Mouse (Mus musculus): ENCODE measurements around the gene Dip2a. TPM values are rescaled to one million over a fixed set of nuclear protein-coding genes. Genes with fewer than 3 reads are reported as not detected.

The Dip2a gene
- polyA plus RNA-seq, 1 experiment from 2014 or later, result 9.0 TPM

- Histone ChIP-seq H3K4me2 (ENCODE audit: low read depth, low read length) (no peak overlapping the region), H3K9me3 (replicated peaks; ENCODE audit: control insufficient read depth, low read length) (no peaks in the 10 kb centered on the region), H3K4me3 (ENCODE audit: low read length) (no peak overlapping the region), H3K36me3 (ENCODE audit: control insufficient read depth, insufficient read depth) (peaks cover 47% of the 10 kb centered on the region), H3K9ac (ENCODE audit: low read length) (no peak overlapping the region), H3K27me3 (ENCODE audit: control insufficient read depth, insufficient read depth, low read length) (no peaks in the 10 kb centered on the region), H3K4me1 (ENCODE audit: control insufficient read depth, insufficient read depth, low read length) (no peaks in the 10 kb centered on the region), H3K27ac (ENCODE audit: low read length) (no peak overlapping the region)
- 85% methylated on average over 5 of the region's 5 CpGs for whole genome bisulfite sequencing
- ATAC-seq (replicated peaks; ENCODE audit: extremely low read depth, insufficient read depth, low FRiP score), result no peak
Measured at GRCm38 (mm10) chr10:76289052-76289451, 56.0 kb downstream of the Dip2a start.

- Histone ChIP-seq H3K9me3 (replicated peaks; ENCODE audit: control insufficient read depth, low read length) (no peaks in the 10 kb centered on the region), H3K4me2 (ENCODE audit: low read depth, low read length) (no peak overlapping the region), H3K27me3 (ENCODE audit: control insufficient read depth, insufficient read depth, low read length) (no peaks in the 10 kb centered on the region), H3K4me3 (ENCODE audit: low read length) (no peak overlapping the region), H3K36me3 (ENCODE audit: control insufficient read depth, insufficient read depth) (peaks cover 44% of the 10 kb centered on the region), H3K27ac (ENCODE audit: low read length) (no peak overlapping the region), H3K9ac (ENCODE audit: low read length) (no peak overlapping the region), H3K4me1 (ENCODE audit: control insufficient read depth, insufficient read depth, low read length) (no peaks in the 10 kb centered on the region)
- no peak for ATAC-seq (replicated peaks; ENCODE audit: extremely low read depth, insufficient read depth, low FRiP score)
- 73% methylated on average over 11 of the region's 11 CpGs for WGBS
Measured at GRCm38 (mm10) chr10:76288268-76288993, 56.7 kb downstream of the Dip2a start.

GRCm38 (mm10) chr10:76278541-76279097, 66.5 kb downstream of the Dip2a start:
- no peaks in the 10 kb centered on the region for H3K27me3 ChIP-seq (ENCODE audit: control insufficient read depth, insufficient read depth, low read length)
- H3K9me3 ChIP-seq (replicated peaks; ENCODE audit: control insufficient read depth, low read length), result no peaks in the 10 kb centered on the region
- H3K4me2 ChIP-seq (ENCODE audit: low read depth, low read length), result no peak overlapping the region
- H3K9ac ChIP-seq (ENCODE audit: low read length), result no peak overlapping the region
- peaks cover 55% of the 10 kb centered on the region for H3K36me3 ChIP-seq (ENCODE audit: control insufficient read depth, insufficient read depth)
- no peaks in the 10 kb centered on the region for H3K4me1 ChIP-seq (ENCODE audit: control insufficient read depth, insufficient read depth, low read length)
- ATAC-seq (replicated peaks; ENCODE audit: extremely low read depth, insufficient read depth, low FRiP score), result no peak
- 60% methylated on average over 5 of the region's 5 CpGs for WGBS
- no peak overlapping the region for H3K4me3 ChIP-seq (ENCODE audit: low read length)
- H3K27ac ChIP-seq (ENCODE audit: low read length), result no peak overlapping the region

GRCm38 (mm10) chr10:76275256-76275655, 69.8 kb downstream of the Dip2a start:
- H3K36me3 ChIP-seq (ENCODE audit: control insufficient read depth, insufficient read depth), result peaks cover 58% of the 10 kb centered on the region

GRCm38 (mm10) chr10:76271238-76271637, 73.9 kb downstream of the Dip2a start:
- 40% methylated on average over 8 of the region's 8 CpGs for WGBS
- no peaks in the 10 kb centered on the region for H3K27me3 ChIP-seq (ENCODE audit: control insufficient read depth, insufficient read depth, low read length)
- ATAC-seq (replicated peaks; ENCODE audit: extremely low read depth, insufficient read depth, low FRiP score), result no peak
- no peak overlapping the region for H3K9ac ChIP-seq (ENCODE audit: low read length)
- no peaks in the 10 kb centered on the region for H3K9me3 ChIP-seq (replicated peaks; ENCODE audit: control insufficient read depth, low read length)
- H3K36me3 ChIP-seq (ENCODE audit: control insufficient read depth, insufficient read depth), result peaks cover 59% of the 10 kb centered on the region
- H3K4me3 ChIP-seq (ENCODE audit: low read length), result no peak overlapping the region
- no peak overlapping the region for H3K4me2 ChIP-seq (ENCODE audit: low read depth, low read length)
- H3K4me1 ChIP-seq (ENCODE audit: control insufficient read depth, insufficient read depth, low read length), result no peaks in the 10 kb centered on the region
- H3K27ac ChIP-seq (ENCODE audit: low read length), result no peak overlapping the region

More at GRCm38 (mm10) chr10:76275256-76275655, 69.8 kb downstream of the Dip2a start:
- H3K9me3 ChIP-seq (replicated peaks; ENCODE audit: control insufficient read depth, low read length), result no peaks in the 10 kb centered on the region
- no peak overlapping the region for H3K4me3 ChIP-seq (ENCODE audit: low read length)
- H3K4me1 ChIP-seq (ENCODE audit: control insufficient read depth, insufficient read depth, low read length), result no peaks in the 10 kb centered on the region
- no peaks in the 10 kb centered on the region for H3K27me3 ChIP-seq (ENCODE audit: control insufficient read depth, insufficient read depth, low read length)
- WGBS, result 75% methylated on average over 10 of the region's 10 CpGs
- ATAC-seq (replicated peaks; ENCODE audit: extremely low read depth, insufficient read depth, low FRiP score), result no peak
- no peak overlapping the region for H3K4me2 ChIP-seq (ENCODE audit: low read depth, low read length)
- no peak overlapping the region for H3K27ac ChIP-seq (ENCODE audit: low read length)
- H3K9ac ChIP-seq (ENCODE audit: low read length), result no peak overlapping the region

- Histone ChIP-seq H3K4me2 (ENCODE audit: low read depth, low read length) (no peak overlapping the region), H3K27me3 (ENCODE audit: control insufficient read depth, insufficient read depth, low read length) (no peaks in the 10 kb centered on the region), H3K4me1 (ENCODE audit: control insufficient read depth, insufficient read depth, low read length) (peaks cover 11% of the 10 kb centered on the region), H3K4me3 (ENCODE audit: low read length) (no peak overlapping the region), H3K27ac (ENCODE audit: low read length) (no peak overlapping the region), H3K9ac (ENCODE audit: low read length) (no peak overlapping the region), H3K9me3 (replicated peaks; ENCODE audit: control insufficient read depth, low read length) (no peaks in the 10 kb centered on the region), H3K36me3 (ENCODE audit: control insufficient read depth, insufficient read depth) (peaks cover 20% of the 10 kb centered on the region)
- WGBS, result 58% methylated on average over 4 of the region's 4 CpGs
- ATAC-seq (replicated peaks; ENCODE audit: extremely low read depth, insufficient read depth, low FRiP score), result no peak
Measured at GRCm38 (mm10) chr10:76262431-76262830, 82.7 kb downstream of the Dip2a start.

GRCm38 (mm10) chr10:76261447-76261846, 83.6 kb downstream of the Dip2a start:
- H3K9ac ChIP-seq (ENCODE audit: low read length), result no peak overlapping the region
- H3K27ac ChIP-seq (ENCODE audit: low read length), result no peak overlapping the region
- no peak for ATAC-seq (replicated peaks; ENCODE audit: extremely low read depth, insufficient read depth, low FRiP score)
- no peaks in the 10 kb centered on the region for H3K27me3 ChIP-seq (ENCODE audit: control insufficient read depth, insufficient read depth, low read length)
- H3K4me2 ChIP-seq (ENCODE audit: low read depth, low read length), result no peak overlapping the region
- peaks cover 16% of the 10 kb centered on the region for H3K36me3 ChIP-seq (ENCODE audit: control insufficient read depth, insufficient read depth)
- WGBS, result 65% methylated on average over 3 of the region's 3 CpGs
- H3K9me3 ChIP-seq (replicated peaks; ENCODE audit: control insufficient read depth, low read length), result no peaks in the 10 kb centered on the region
- H3K4me3 ChIP-seq (ENCODE audit: low read length), result no peak overlapping the region
- peaks cover 17% of the 10 kb centered on the region for H3K4me1 ChIP-seq (ENCODE audit: control insufficient read depth, insufficient read depth, low read length)

- H3K4me3 ChIP-seq (ENCODE audit: low read length), result no peak overlapping the region
- H3K4me2 ChIP-seq (ENCODE audit: low read depth, low read length), result no peak overlapping the region
- no peak overlapping the region for H3K27ac ChIP-seq (ENCODE audit: low read length)
- WGBS, result 53% methylated on average over 11 of the region's 11 CpGs
- peaks cover 20% of the 10 kb centered on the region for H3K4me1 ChIP-seq (ENCODE audit: control insufficient read depth, insufficient read depth, low read length)
- peaks cover 7% of the 10 kb centered on the region for H3K36me3 ChIP-seq (ENCODE audit: control insufficient read depth, insufficient read depth)
- H3K9me3 ChIP-seq (replicated peaks; ENCODE audit: control insufficient read depth, low read length), result no peaks in the 10 kb centered on the region
- H3K9ac ChIP-seq (ENCODE audit: low read length), result no peak overlapping the region
- H3K27me3 ChIP-seq (ENCODE audit: control insufficient read depth, insufficient read depth, low read length), result no peaks in the 10 kb centered on the region
- no peak for ATAC-seq (replicated peaks; ENCODE audit: extremely low read depth, insufficient read depth, low FRiP score)
Measured at GRCm38 (mm10) chr10:76260358-76261059, 84.6 kb downstream of the Dip2a start.
